Mouse (Mus musculus) WW6 (cell line): Measurements from ENCODE around the gene Psmd14.

ENCODE experiments used
- DNase-seq: peaks from one replicate; pipeline ENCODE4 v3.0.0-alpha.2; 2013; ENCODE audit warnings: low read depth, low spot score

Psmd14 gene

GRCm38 (mm10) chr2:61711108-61712040 is at the start of gene Psmd14:
Gene Psmd14 (plus strand): TSS chr2:61711694.
- peak; percentile 73 for DNase-seq

GRCm38 (mm10) chr2:61662833-61663232 is 48.7 kb upstream of the Psmd14 start:
- DNase-seq: no peak

- DNase-seq: no peak
Measured at GRCm38 (mm10) chr2:61663573-61664241, 47.8 kb upstream of the Psmd14 start.

DNA sequence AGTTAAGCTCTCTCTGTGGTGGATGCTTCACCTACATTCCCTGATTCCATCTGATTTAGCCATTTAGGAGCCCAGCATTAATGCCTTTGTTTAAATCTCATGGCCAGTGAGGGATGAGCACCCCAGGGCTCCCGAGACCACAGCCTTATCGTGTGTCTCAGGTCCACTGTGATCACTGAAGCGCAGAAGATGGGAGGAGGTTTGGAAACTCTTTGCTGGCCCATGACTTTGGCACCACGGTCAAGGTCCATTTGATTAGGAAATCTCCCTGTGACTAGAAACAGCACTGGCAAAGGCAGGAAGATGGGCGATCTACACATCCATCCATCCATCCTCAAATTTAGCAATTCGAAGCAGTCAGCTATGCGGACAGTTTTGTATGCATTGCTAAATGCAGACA is 44.1 kb upstream of the Psmd14 start:
- DNase-seq: no peak

DNA sequence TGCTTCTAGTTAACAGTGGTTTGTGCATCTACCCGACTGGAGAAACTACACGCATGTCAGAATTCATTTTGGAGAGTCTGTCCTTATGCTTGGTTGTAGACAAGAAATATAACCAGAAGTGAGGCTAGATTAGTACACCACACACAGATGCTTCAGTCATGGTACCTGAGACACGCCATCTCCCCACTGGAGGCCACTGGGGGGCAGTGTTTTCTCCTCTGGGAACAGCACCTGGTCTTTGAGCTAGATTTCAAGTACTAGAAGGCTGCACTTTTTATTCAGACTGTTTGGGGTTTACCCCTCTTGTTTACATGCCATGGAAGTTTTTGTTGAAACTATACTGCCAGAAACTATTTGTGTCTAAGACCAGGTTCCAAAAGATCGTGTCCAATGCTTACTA is 43.2 kb upstream of the Psmd14 start:
- DNase-seq: no peak

DNA sequence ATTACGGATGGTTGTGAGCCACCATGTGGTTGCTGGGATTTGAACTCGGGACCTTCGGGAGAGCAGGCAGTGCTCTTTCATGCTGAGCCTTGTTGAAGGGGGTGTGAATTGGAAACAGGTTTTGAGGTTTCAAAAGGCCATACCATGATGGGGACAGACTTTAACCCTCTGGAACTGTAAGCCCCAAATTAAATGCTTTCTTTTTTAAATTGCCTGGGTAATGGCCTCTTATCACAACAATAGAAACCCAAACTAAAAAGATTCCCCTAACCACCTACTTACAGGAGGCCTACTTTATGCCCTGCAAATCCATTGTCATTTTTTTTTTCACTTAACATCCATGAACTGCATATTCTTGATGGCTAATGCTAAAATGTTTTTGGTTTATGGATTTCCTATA is 36.9 kb upstream of the Psmd14 start:
- no peak for DNase-seq

DNA sequence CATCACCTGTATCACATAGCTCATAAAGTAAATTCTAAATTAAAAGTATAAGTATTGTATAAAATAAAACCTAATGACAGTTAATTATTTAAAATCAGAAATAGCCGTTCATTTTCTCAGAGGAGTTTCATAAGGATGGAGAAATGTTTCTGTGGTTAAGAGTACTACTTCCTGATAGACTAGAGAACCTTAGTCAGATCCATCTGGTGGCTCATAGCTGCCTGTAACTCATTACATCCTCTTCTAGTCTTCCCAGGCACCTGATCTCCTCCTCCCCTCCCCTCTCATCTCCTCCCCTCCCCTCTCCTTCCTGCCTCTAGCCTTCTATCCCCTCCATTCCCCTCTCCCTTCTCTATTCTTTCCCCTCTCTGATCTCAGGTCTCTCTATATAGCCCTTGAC is 29.9 kb upstream of the Psmd14 start:
- DNase-seq: no peak

DNA sequence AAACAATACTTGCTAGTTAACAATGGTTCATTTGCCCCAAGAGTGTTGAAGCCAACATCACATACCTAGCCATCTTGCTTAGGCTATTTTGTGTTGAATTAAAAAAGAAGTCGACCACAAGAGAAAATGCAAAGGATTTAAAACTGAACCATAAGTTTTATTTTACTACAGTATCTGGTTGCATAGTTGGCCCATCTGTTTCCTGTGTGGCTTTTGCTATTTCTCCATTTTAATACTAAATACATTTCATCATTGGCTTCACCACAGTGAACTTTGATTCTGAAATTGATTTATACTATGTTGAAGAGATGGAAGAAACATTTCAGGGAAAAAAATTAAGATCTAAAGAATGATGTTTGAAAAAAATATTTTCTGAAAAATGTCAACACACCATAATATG is 25.0 kb upstream of the Psmd14 start:
- no peak for DNase-seq

GRCm38 (mm10) chr2:61689086-61689485 is 22.4 kb upstream of the Psmd14 start:
- DNase-seq: no peak

DNA sequence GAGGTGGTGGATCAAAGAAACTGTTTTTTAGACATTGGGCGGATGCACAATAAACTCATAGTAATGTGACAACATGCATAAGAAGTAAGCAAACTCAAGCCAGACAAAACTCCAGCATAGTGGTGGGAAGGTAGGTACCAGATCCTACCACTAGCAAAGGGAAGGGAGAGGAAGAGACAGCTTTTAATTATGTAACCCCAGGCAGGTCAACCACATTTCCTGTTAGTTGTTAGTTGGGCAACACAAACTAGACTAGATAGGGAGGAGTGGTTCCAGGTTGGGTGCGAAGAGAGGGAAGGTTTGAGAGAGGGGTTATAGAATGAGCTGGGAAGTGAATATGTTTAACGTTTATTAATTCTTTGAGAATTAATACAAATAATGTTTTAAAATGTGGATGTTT is 1.9 kb upstream of the Psmd14 start:
- DNase-seq: no peak

DNA sequence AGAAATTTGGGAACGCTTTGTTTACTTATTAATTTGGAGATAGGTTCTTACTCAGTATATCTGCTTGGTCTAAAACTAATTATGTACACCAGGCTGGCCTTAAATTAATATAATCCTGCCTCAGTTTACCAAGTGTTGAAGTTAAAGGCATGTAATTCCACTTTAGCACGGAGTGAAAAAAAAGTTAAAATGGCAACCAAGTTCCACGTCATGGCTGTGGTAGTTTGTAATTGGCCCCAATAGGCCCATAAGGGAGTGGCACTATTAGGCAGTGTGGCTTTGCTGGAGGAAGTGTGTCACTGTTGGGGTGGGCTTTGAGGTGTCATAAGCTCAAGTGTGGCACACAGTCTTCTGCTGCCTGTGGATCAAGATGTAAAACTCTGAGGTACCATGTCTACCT is 1.0 kb downstream of the Psmd14 start:
- no peak for DNase-seq

GRCm38 (mm10) chr2:61722401-61722982 is 11.0 kb downstream of the Psmd14 start:
- DNase-seq: no peak

GRCm38 (mm10) chr2:61732802-61733486 is 21.4 kb downstream of the Psmd14 start:
- no peak for DNase-seq

DNA sequence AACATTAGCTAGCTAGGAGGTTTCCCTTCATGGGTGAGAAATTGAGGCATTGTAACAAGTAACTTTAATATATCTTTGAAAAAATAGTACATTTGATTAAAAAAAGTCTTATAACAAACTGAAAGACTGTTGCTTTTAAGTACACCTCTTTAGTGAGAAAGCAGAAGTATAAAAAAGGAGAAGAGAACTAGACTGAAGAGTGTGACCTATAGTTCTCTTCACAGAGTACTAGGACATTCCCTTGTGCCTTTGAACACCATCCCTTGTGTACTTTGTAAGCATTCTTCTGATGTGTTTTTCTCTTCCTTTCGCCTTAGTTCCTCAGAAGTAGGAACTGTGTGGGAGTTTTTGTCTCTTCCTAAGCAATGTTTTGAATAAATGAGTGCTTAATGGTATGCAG is 22.7 kb downstream of the Psmd14 start:
- no peak for DNase-seq

DNA sequence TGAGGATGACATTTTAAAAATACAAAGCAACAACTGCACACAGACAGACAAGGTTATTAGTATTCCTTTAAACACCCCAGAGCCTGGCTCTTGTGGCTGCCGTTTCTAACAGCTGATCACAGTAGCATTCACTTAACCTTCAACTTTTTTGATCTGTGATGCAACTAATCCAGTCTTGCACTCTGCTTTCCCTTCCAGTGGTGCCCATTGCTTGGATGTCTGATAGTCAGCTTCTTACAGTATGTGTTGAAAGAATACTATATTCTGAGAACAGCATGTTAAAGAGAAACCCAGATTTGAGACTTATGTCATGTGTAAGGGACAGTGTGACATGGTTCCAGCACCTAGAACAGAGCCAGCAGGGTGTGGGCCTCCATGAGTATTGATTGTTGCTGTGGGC is 34.6 kb downstream of the Psmd14 start:
- DNase-seq: no peak

- no peak for DNase-seq
Measured at GRCm38 (mm10) chr2:61746580-61746979, 35.1 kb downstream of the Psmd14 start.

- DNase-seq: no peak
Measured at GRCm38 (mm10) chr2:61747411-61747810, 35.9 kb downstream of the Psmd14 start.

DNA sequence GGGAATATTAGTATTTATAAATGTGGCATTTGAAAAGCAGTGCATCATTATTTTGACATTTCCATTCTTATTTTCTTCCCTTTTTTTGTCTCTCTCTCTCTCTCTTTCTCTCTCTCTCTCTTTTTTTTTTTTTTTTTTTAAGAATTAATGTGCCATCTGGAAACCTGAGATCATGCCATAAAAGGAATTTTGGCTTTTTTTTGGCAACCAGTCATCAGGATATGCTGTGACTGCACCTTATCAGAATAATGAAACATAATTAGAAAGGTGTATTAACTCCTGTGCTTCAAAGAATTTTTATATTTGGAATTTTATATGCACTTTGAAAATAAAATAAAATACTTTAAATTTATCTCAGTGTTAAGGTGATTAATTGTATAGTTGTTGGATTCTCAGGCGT is 39.2 kb downstream of the Psmd14 start:
- DNase-seq: no peak

DNA sequence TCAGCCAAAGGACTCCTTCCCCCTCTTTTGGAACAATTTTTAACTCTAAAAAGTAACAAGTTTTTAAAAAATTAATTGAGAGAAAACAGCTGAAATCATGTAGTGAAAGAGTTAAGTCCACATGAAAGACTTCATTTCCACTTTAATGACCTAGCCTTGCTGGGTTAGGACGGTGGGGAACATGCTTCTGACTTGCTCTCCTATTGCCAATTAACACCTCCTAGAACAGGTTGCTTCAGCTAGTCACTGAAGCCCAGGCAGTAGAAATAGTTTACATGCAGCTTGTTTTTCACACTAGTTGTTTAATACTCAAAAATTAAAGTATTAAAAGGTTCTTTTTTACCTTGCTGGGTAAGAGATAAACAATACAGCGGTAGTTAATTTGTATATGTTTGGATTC is 39.8 kb downstream of the Psmd14 start:
- DNase-seq: no peak

DNA sequence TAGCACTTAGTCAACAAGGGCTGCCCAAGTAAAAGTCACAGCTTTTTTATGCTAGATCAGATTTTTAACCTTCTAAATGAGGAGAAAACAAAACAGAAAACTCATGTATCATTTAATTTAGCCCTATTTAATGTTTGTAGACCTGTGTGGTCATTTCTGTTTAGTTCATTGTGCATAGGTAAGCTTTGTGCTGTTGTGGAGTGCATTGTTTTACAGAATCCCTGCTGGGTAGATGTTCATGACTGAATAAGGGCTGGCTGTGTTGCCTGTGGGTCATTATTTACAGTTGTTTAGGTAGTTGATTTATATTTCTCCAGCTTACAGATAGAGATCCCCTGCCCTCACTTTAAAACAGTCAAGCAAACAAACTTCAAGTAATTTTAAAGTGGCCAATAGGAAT is 40.9 kb downstream of the Psmd14 start:
- DNase-seq: no peak

DNA sequence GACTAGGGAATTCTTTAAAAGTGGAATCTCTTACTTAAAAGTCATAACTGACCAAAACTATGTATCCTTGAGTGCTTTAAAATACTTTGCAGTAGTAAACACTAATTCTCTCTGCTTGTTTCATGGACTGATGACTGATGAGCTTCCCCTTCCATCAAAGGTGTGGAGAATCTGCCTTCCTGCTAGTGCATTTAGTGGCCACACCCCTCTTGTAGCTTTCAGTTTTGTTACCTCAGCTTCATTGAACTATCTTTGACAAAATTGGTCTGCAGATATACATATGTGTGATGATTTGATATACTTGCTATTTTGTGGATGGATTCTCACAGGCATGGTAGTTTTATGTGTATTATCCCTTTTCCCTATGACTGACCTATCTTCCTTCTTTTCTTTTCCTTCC is 43.5 kb downstream of the Psmd14 start:
- DNase-seq: no peak

DNA sequence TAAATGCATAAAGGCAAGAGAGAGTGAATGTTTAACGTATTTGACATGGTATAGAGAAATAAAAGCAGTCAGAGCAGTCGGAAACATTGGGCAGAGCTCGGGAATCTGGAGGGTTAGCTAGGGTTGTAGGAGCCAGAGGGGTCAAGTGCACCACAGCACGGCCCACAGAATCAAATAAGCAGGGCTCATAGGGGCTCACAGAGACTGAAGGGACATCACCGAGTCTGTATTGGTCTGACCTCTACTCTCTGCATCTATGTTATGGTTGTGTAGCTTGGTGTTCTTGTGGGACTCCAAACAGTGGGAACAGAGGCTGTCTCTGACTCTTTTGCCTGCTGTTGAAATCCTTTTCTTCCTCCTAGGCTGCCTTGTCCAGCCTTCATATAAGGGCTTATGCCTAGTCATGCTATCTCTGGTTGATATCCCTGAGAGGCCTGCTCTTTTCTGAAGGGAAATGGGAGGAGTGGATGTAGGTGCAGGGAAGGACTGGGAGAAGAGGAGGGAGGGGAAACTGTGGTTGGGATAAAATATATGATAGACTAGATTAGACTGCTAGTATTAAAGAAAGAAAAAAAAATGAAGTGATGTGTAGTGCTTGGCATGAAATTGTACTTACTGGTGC is 47.9 kb downstream of the Psmd14 start:
- DNase-seq: no peak
